Mouse (Mus musculus): ENCODE results near the gene Nos1.

- no peak for TF ChIP-seq CTCF (IDR thresholded peaks at IDR 0.05; ENCODE audit: low read depth)
- TF ChIP-seq EP300 (IDR thresholded peaks at IDR 0.05; ENCODE audit: low read depth) = no peak
These were observed 93.0 kb downstream of the Nos1 start for GRCm38 (mm10) chr5:117873807-117874206.

All from heart, postnatal 0 days (tissue).